Mouse (Mus musculus): ENCODE data around the gene Rab6b.

DNA sequence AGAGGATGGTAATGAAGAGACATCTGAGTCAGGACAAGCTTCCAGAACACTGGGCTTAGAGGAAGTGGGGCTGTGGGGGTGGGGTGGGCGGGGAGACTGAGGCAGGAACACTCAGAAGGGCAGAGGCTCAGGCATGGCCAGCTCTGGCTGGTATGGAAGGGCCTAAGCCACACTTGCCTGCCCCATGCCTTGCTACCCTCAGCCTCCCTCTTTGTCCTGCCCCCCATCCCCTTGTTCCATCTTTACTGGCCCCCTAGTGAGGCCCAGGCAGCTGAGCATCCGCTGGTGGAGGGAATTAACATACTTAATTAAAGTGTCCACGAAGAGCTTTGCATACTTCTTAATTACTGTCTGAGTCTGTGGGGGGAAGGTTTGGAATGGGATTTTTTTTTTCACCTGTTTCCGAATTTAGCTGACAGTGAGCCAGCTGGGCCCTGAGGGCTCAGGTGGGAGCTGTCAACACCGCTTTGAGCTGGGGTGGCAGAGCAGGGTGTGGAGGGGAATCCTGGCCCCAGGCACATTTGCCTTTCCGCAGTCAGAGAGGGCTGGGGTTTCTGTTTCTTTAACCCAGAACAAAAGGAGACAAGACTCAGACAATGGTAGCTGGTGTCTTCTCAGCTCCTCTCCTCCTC, 22.0 kb downstream of the Rab6b start:
- TF ChIP-seq CTCF (IDR thresholded peaks at IDR 0.05; ENCODE audit: low read depth) (no peak), EP300 (IDR thresholded peaks at IDR 0.05; ENCODE audit: low read depth) (no peak)
